In genomic region chr12:112195019-112195418, GRCm38 (mm10) we compare ENCODE assay signal across 12 mouse cellular contexts. TPM values are rescaled to one million over a fixed set of nuclear protein-coding genes. Genes with fewer than 3 reads are reported as not detected.
DNase-seq lines count a peak whose midpoint lies in the region; ATAC-seq and TF ChIP-seq lines count a peak whose summit lies in the region.
"Had no signal": no experiment of that assay in that cellular context is flagged by ENCODE, and none has a peak within 500 bp of the region (broad histone marks: within the 10 kb centered on the region; RNA-seq: fewer than 3 reads in every experiment).

No protein-coding gene starts in this region.

- intact Hi-C loops in gastrocnemius, postnatal 14 days (cut with DNase I; ENCODE audit: low total_unique reads): no loop called here

- H3K36me3 ChIP-seq in kidney, embryonic 15.5 days: no peaks in the 10 kb centered on the region
- no peaks in the 10 kb centered on the region for H3K36me3 ChIP-seq in embryonic facial prominence, embryonic 14.5 days (ENCODE audit: control insufficient read depth, insufficient read depth, low read length)
- no peaks in the 10 kb centered on the region for H3K36me3 ChIP-seq in hindbrain, postnatal 0 days (ENCODE audit: insufficient read depth, low read length)
- no peaks in the 10 kb centered on the region for H3K36me3 ChIP-seq in midbrain, postnatal 0 days (ENCODE audit: insufficient read depth, low read length)

- H3K4me1 ChIP-seq in kidney, embryonic 15.5 days: peaks cover 16% of the 10 kb centered on the region
- peaks cover 8% of the 10 kb centered on the region; the same call in 1 of the 2 replicates for H3K4me1 ChIP-seq in embryonic facial prominence, embryonic 14.5 days (ENCODE audit: control insufficient read depth, insufficient read depth, low read length)
- H3K4me1 ChIP-seq in hindbrain, postnatal 0 days (ENCODE audit: insufficient read depth, low read length): peaks cover 14% of the 10 kb centered on the region
- peaks cover 5% of the 10 kb centered on the region; the same call in 1 of the 2 replicates for H3K4me1 ChIP-seq in midbrain, postnatal 0 days (ENCODE audit: insufficient read depth, low read length)

- peak overlapping the region; percentile 12; the same call in 1 of the 2 replicates for H3K4me2 ChIP-seq in kidney, embryonic 15.5 days
- H3K4me2 ChIP-seq in embryonic facial prominence, embryonic 14.5 days (ENCODE audit: low read depth, low read length): peak overlapping the region; percentile 4; the same call in 1 of the 2 replicates
- peak overlapping the region; percentile 10; the same call in 1 of the 2 replicates for H3K4me2 ChIP-seq in hindbrain, postnatal 0 days (ENCODE audit: low read depth, low read length)
- peak overlapping the region; percentile 16; the same call in 1 of the 2 replicates for H3K4me2 ChIP-seq in midbrain, postnatal 0 days (ENCODE audit: low read depth, low read length, poor library complexity, severe bottlenecking)

- H3K9me3 ChIP-seq in kidney, embryonic 15.5 days (replicated peaks): no peaks in the 10 kb centered on the region
- no peaks in the 10 kb centered on the region for H3K9me3 ChIP-seq in embryonic facial prominence, embryonic 14.5 days (ENCODE audit: control insufficient read depth, low read length)
- no peaks in the 10 kb centered on the region for H3K9me3 ChIP-seq in hindbrain, postnatal 0 days (ENCODE audit: low read length)
- H3K9me3 ChIP-seq in midbrain, postnatal 0 days (ENCODE audit: low read length): no peaks in the 10 kb centered on the region

- H3K27me3 ChIP-seq in kidney, embryonic 15.5 days: peaks cover 43% of the 10 kb centered on the region
- no peaks in the 10 kb centered on the region for H3K27me3 ChIP-seq in embryonic facial prominence, embryonic 14.5 days (replicated peaks; ENCODE audit: control insufficient read depth, insufficient read depth, low read length)
- H3K27me3 ChIP-seq in hindbrain, postnatal 0 days (ENCODE audit: insufficient read depth, low read length): no peaks in the 10 kb centered on the region
- H3K27me3 ChIP-seq in midbrain, postnatal 0 days (ENCODE audit: insufficient read depth, low read length): no peaks in the 10 kb centered on the region; the same call in 1 of the 2 replicates

- WGBS in kidney, embryonic 15.5 days: 9% methylated on average over 13 of the region's 13 CpGs
- WGBS in embryonic facial prominence, embryonic 14.5 days: 12% methylated on average over 13 of the region's 13 CpGs
- WGBS in hindbrain, postnatal 0 days: 10% methylated on average over 13 of the region's 13 CpGs
- 4% methylated on average over 13 of the region's 13 CpGs for WGBS in midbrain, postnatal 0 days

- no peak overlapping the region for H3K9ac ChIP-seq in kidney, embryonic 15.5 days
- no peak overlapping the region for H3K9ac ChIP-seq in embryonic facial prominence, embryonic 14.5 days (ENCODE audit: low read depth, low read length)
- H3K9ac ChIP-seq in hindbrain, postnatal 0 days (replicated peaks; ENCODE audit: low read length): peak overlapping the region; percentile 24; the same call in 1 of the 2 replicates
- H3K9ac ChIP-seq in midbrain, postnatal 0 days (replicated peaks; ENCODE audit: low read length, poor library complexity, severe bottlenecking): no peak overlapping the region
- H3K9ac ChIP-seq: liver, embryonic 14.5 days had no signal

- ATAC-seq in kidney, embryonic 15.5 days (replicated peaks; ENCODE audit: low FRiP score): no peak
- peak; percentile 45; the same call in 1 of the 2 replicates for ATAC-seq in embryonic facial prominence, embryonic 14.5 days (ENCODE audit: low read depth)
- ATAC-seq in hindbrain, postnatal 0 days: no peak; the same call in 1 of the 2 replicates
- no peak for ATAC-seq in midbrain, postnatal 0 days (ENCODE audit: low FRiP score)

- no peak overlapping the region for H3K27ac ChIP-seq in kidney, embryonic 15.5 days
- no peak overlapping the region for H3K27ac ChIP-seq in embryonic facial prominence, embryonic 14.5 days (replicated peaks; ENCODE audit: low read depth, low read length)
- H3K27ac ChIP-seq in hindbrain, postnatal 0 days: no peak overlapping the region
- no peak overlapping the region for H3K27ac ChIP-seq in midbrain, postnatal 0 days (ENCODE audit: low read depth, low read length)
- H3K27ac ChIP-seq: liver, embryonic 14.5 days had no signal

- no peak for TF ChIP-seq CTCF in hindbrain, postnatal 0 days (IDR thresholded peaks at IDR 0.05; ENCODE audit: low read depth)
- no peak for TF ChIP-seq CTCF in midbrain, postnatal 0 days (IDR thresholded peaks at IDR 0.05)

- DNase-seq in kidney, adult 9 months: no peak
- DNase-seq in embryonic facial prominence, embryonic 14.5 days (ENCODE audit: low spot score): peak; percentile 39
- no peak for DNase-seq in hindbrain, postnatal 0 days (ENCODE audit: low spot score)
- no peak for DNase-seq in midbrain, postnatal 0 days (ENCODE audit: low spot score)
- no peak for DNase-seq in adrenal gland, adult 2 months
- no peak for DNase-seq in gastrocnemius, postnatal 14 days
- no peak for DNase-seq in testis, postnatal 14 days (ENCODE audit: low spot score)
- DNase-seq: cerebellum, adult 9-10 months; kidney, postnatal 25 days; thymus, adult 18-20 months had no signal

- no peak overlapping the region for H3K4me3 ChIP-seq in kidney, embryonic 15.5 days (replicated peaks)
- no peak overlapping the region for H3K4me3 ChIP-seq in embryonic facial prominence, embryonic 14.5 days (ENCODE audit: low read depth, low read length)
- H3K4me3 ChIP-seq in hindbrain, postnatal 0 days (ENCODE audit: low read length): no peak overlapping the region
- no peak overlapping the region for H3K4me3 ChIP-seq in midbrain, postnatal 0 days (ENCODE audit: low read depth, low read length)

RNA-seq across cellular contexts. Expression of gene Kif26a, which starts 49.0 kb away (rescaled TPM):
- 3.6 and 4.5 TPM in 2 replicates for polyA plus RNA-seq in kidney, embryonic 15.5 days (2015; fragmentation: Nextera tagmentation; extraction: Ambion mirVana)
- polyA plus RNA-seq in embryonic facial prominence, embryonic 14.5 days (2014; fragmentation: Nextera tagmentation; extraction: Ambion mirVana): 4.0 TPM in 2 replicates
- total RNA-seq in hindbrain, postnatal 0 days (2014; rRNA removed): 25.1 and 26.3 TPM in 2 replicates
- polyA plus RNA-seq in hindbrain, postnatal 0 days (2015; fragmentation: Nextera tagmentation; extraction: Ambion mirVana): 1.8 and 1.9 TPM in 2 replicates
- total RNA-seq in midbrain, postnatal 0 days (2014; rRNA removed): 24.1 and 26.5 TPM in 2 replicates
- 1.9 and 2.4 TPM in 2 replicates for polyA plus RNA-seq in midbrain, postnatal 0 days (2015; fragmentation: Nextera tagmentation; extraction: Ambion mirVana)
- 1 to 10 TPM; 6.1 to 9.5 TPM for total RNA-seq in adrenal gland, adult 2 months (2021)
- polyA plus RNA-seq in adrenal gland, adult 2 months (2012; rRNA removed): 11.8 and 17.0 TPM in 2 replicates
- total RNA-seq in gastrocnemius, postnatal 14 days (2021): 1 to 10 TPM; 8.2 to 8.6 TPM
